Mouse (Mus musculus) forebrain, embryonic 12.5 days (tissue): ENCODE measurements around the gene Lag3. TPM values are rescaled to one million over a fixed set of nuclear protein-coding genes. Genes with fewer than 3 reads are reported as not detected.

Experiments
- ATAC-seq: fragments of 200-750 bp; cut with Nextera tagmentation; 2 replicates; pipeline ENCODE4 v1.8.0; 2017; ENCODE audit warnings: moderate TSS enrichment; ENCODE audit not compliant: low FRiP score
- H3K27ac ChIP-seq: fragments of 300-500 bp; sonication (generic); 2 replicates; pipeline ENCODE4 v1.5.1; 2016; ENCODE audit warnings: mild to moderate bottlenecking
- H3K27me3 ChIP-seq: fragments of 300-500 bp; sonication (generic); 2 replicates; pipeline ENCODE4 v1.6.1; 2016; ENCODE audit warnings: mild to moderate bottlenecking
- H3K36me3 ChIP-seq: fragments of 300-500 bp; sonication (generic); replicated peaks from 2 replicates; pipeline ENCODE4 v1.6.1; 2016; ENCODE audit warnings: mild to moderate bottlenecking
- H3K4me1 ChIP-seq: fragments of 300-500 bp; sonication (generic); 2 replicates; pipeline ENCODE4 v1.6.1; 2016
- H3K4me2 ChIP-seq: fragments of 300-500 bp; sonication (generic); 2 replicates; pipeline ENCODE4 v1.6.1; 2016; ENCODE audit warnings: mild to moderate bottlenecking, moderate library complexity
- H3K4me3 ChIP-seq: fragments of 300-500 bp; sonication (generic); replicated peaks from 2 replicates; pipeline ENCODE4 v1.5.1; 2016; ENCODE audit warnings: mild to moderate bottlenecking
- H3K9ac ChIP-seq: fragments of 300-500 bp; sonication (generic); 2 replicates; pipeline ENCODE4 v1.6.1; 2016; ENCODE audit warnings: mild to moderate bottlenecking
- H3K9me3 ChIP-seq: fragments of 300-500 bp; sonication (generic); 2 replicates; pipeline ENCODE4 v1.6.1; 2016
- WGBS: fragments of 180-500 bp; shearing (Covaris S2); methylation state at CpG from one replicate; pipeline ENCODE4 v1.1.7; 2016; 5-methylcytosine and 5-hydroxymethylcytosine counted together
- polyA plus RNA-seq: library from polyadenylated mRNA; unstranded; fragments of >200 nt; fragmentation: Nextera tagmentation; extraction: Ambion mirVana; gene quantifications from 2 replicates; pipeline ENCODE4 v1.2.1, GENCODE M21; 2016

Gene Lag3
- polyA plus RNA-seq, 1 experiment from 2014 or later, result 3.0 TPM

- no peaks in the 10 kb centered on the region for H3K9me3 ChIP-seq
- H3K27ac ChIP-seq, result no peak overlapping the region
- no peaks in the 10 kb centered on the region for H3K36me3 ChIP-seq
- peaks cover 19% of the 10 kb centered on the region for H3K27me3 ChIP-seq
- peaks cover 70% of the 10 kb centered on the region for H3K4me1 ChIP-seq
- peak overlapping the region; percentile 9; the same call in 1 of the 2 replicates for H3K9ac ChIP-seq
- peak overlapping the region; percentile 82; the same call in 1 of the 2 replicates for H3K4me2 ChIP-seq
- H3K4me3 ChIP-seq, result no peak overlapping the region
- no peak for ATAC-seq
- WGBS, result 78% methylated on average over 19 of the region's 19 CpGs
Observed at GRCm38 (mm10) chr6:124861266-124861665, 50.2 kb downstream of the Lag3 start.

DNA sequence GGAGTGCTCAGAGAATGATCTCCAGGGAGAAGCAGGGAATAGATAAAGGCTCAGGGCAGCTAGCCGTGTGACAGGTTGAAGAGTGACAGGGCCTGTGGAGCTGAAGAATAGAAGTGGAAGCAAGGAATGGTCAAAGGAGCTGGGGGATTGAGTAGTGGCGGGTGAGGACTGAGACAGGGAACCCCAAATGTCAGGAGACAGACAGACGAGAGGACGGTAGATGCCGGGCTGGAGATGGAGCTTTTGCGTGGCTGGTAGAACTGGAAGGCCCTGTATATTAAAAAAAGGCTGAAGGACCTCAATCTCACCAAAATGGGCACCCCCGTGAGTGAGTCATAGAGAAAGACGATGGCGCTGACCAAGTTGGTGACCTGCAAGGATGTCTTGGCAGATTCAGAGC is 51.0 kb downstream of the Lag3 start:
- no peak for ATAC-seq
- WGBS, result 81% methylated on average over 9 of the region's 9 CpGs
- Histone ChIP-seq H3K4me2 (no peak overlapping the region), H3K9me3 (no peaks in the 10 kb centered on the region), H3K27ac (peak overlapping the region; percentile 63; the same call in 1 of the 2 replicates), H3K4me3 (no peak overlapping the region), H3K9ac (peak overlapping the region; percentile 9), H3K27me3 (peaks cover 17% of the 10 kb centered on the region), H3K4me1 (peaks cover 72% of the 10 kb centered on the region), H3K36me3 (no peaks in the 10 kb centered on the region)

DNA sequence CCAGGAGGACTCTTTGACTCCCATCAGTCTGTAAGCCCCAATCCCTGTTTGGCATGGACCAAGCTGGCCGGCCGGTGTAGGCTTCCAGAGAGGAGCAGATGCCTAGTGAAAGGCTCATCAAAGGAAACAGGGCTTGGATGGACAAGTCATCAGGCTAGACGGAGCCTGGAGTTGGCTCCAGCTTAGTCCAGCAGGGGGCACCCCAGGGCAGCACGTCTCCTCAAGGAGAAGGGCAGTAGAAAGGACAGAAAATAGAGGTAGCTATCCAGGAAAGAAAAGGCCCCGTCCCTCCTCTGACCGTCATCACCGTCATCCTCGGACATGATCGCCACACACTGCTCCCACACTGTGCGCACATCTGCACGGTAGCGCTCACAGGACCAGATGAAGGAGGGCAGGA is 51.8 kb downstream of the Lag3 start:
- 0 out of 2 replicates have a peak, but pooled peaks cover 2% of the 10 kb centered on the region for H3K36me3 ChIP-seq
- 7% methylated on average over 12 of the region's 12 CpGs for WGBS
- H3K4me3 ChIP-seq, result no peak overlapping the region; the same call in 1 of the 2 replicates
- peak overlapping the region; percentile 63 for H3K27ac ChIP-seq
- H3K4me2 ChIP-seq, result peak overlapping the region; percentile 27
- H3K9ac ChIP-seq, result peak overlapping the region; percentile 48; the same call in 1 of the 2 replicates
- ATAC-seq, result no peak
- no peaks in the 10 kb centered on the region for H3K9me3 ChIP-seq
- H3K4me1 ChIP-seq, result peaks cover 67% of the 10 kb centered on the region
- H3K27me3 ChIP-seq, result peaks cover 17% of the 10 kb centered on the region

DNA sequence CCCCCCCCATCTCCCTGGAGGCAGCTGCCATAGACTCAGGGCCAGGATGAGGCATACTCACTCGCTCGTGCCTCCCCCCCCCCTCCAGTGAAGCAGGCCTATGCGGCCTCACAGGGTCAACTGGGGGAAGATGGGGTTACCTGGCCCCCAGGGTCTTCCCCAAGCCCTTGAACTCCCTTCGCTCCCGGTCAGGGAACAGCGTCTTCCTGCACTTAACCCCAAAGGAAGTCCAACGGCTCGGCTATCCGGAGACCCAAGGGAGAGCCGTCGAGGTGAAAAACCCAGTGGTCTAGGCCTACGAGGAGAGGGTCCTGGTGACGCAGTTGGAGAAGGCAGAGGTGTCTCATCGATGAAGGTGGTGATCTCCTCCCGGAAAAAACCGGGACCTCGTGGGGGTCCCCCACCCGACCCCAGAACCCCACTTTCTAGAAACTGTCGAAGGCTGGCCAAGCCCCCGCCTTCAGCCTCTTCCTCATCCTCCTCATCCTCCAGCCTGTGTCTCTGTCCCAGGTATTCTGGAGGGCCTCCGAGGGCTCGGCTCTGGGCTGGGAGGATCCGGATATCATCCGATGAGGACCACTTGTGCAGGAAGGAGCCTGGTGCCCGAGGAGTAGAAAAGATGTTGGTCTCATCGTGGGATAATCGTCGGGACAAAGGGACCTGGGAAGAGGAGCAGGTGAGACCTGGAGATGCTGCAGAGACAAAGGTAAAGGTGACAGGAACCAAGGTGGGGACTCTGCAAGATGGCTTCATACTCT is 52.8 kb downstream of the Lag3 start:
- WGBS, result 83% methylated on average over 28 of the region's 28 CpGs
- peaks cover 17% of the 10 kb centered on the region for H3K27me3 ChIP-seq
- 0 out of 2 replicates have a peak overlapping the region, but pooled peaks have one; percentile 91 for H3K9ac ChIP-seq
- no peak for ATAC-seq
- H3K4me2 ChIP-seq, result peak overlapping the region; percentile 80
- no peak overlapping the region for H3K4me3 ChIP-seq
- no peak overlapping the region for H3K27ac ChIP-seq
- no peaks in the 10 kb centered on the region for H3K9me3 ChIP-seq
- H3K36me3 ChIP-seq, result peaks cover 6% of the 10 kb centered on the region; the same call in 1 of the 2 replicates
- peaks cover 58% of the 10 kb centered on the region for H3K4me1 ChIP-seq

DNA sequence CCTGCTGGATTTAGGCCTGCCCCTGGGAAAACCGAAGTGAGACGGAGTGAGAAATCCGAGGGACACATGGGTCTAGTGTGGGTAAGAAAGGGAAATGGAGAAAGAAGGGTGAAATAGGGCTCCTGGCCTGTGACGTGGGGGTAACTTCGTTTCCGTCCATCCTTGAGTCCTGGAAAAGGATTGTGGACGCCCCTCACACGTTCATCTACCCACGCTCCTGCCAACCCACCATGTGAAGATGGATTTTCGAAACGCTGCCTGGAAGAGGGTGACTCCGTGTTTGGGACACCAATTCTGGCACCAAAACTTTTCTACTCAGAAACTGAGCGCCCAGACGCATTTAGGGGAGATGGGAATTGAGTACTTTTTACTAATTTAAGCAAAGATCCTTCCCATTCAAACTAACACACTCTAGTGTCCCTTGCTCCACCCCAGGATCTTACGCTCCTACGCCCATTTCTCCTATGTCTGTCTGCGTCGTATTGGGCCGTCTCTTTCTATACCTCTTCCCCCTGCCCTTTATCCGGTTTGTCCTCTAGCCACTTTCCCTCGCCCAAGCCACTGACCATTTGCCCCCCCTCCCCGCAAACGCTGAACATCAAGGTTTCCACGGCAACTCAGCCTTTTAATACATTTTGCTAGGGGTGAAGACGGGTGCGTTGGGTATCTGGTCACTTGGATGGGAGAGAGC is 53.5 kb downstream of the Lag3 start:
- Histone ChIP-seq H3K36me3 (peaks cover 10% of the 10 kb centered on the region; the same call in 1 of the 2 replicates), H3K9me3 (no peaks in the 10 kb centered on the region), H3K4me2 (peak overlapping the region; percentile 80), H3K4me3 (peak overlapping the region; percentile 78), H3K9ac (peak overlapping the region; percentile 91), H3K27ac (peak overlapping the region; percentile 97), H3K27me3 (peaks cover 17% of the 10 kb centered on the region), H3K4me1 (peaks cover 55% of the 10 kb centered on the region)
- WGBS, result 22% methylated on average over 26 of the region's 26 CpGs
- ATAC-seq, result no peak

- H3K4me2 ChIP-seq, result peak within 1 kb of the TSS; percentile 80
- peaks cover 47% of the 10 kb centered on the region for H3K4me1 ChIP-seq
- H3K9me3 ChIP-seq, result no peaks in the 10 kb centered on the region
- H3K36me3 ChIP-seq, result peaks cover 14% of the 10 kb centered on the region; the same call in 1 of the 2 replicates
- H3K27ac ChIP-seq, result peak within 1 kb of the TSS; percentile 97
- H3K9ac ChIP-seq, result peak within 1 kb of the TSS; percentile 91
- peak within 1 kb of the TSS; percentile 78 for H3K4me3 ChIP-seq
- under 1% methylated on average over 86 of the region's 86 CpGs for WGBS
- H3K27me3 ChIP-seq, result peaks cover 14% of the 10 kb centered on the region
- ATAC-seq, result peak; percentile 88
Observed at GRCm38 (mm10) chr6:124856916-124857839, 54.3 kb downstream of the Lag3 start, which contains the start of gene P3h3. P3h3 (minus strand) TSS chr6:124857752.

DNA sequence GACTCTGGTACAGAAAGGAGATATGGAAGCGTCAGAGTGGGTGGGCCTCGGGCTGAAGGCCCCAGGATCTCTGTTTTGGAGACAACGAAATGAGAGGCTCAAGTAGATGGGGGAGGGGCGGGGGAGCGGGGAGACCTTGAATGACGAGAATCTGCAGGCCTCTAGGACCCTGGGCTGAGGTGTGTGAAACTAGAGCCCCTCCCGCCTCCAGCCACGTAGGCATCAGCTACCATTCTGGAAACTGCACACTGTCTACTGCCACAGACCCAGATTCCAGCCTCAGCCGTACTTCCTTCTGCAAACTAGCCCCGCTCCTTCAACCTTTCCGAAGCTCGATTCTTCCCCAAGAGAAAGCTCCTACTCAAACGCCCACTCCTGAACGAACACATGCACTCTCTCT is 55.2 kb downstream of the Lag3 start:
- peak overlapping the region; percentile 97 for H3K27ac ChIP-seq
- H3K9ac ChIP-seq, result peak overlapping the region; percentile 91
- H3K4me3 ChIP-seq, result peak overlapping the region; percentile 78
- peak; percentile 55 for ATAC-seq
- 6% methylated on average over 14 of the region's 14 CpGs for WGBS
- H3K9me3 ChIP-seq, result no peaks in the 10 kb centered on the region
- H3K27me3 ChIP-seq, result peaks cover 14% of the 10 kb centered on the region
- peaks cover 39% of the 10 kb centered on the region for H3K4me1 ChIP-seq
- H3K4me2 ChIP-seq, result peak overlapping the region; percentile 80
- H3K36me3 ChIP-seq, result peaks cover 14% of the 10 kb centered on the region; the same call in 1 of the 2 replicates

DNA sequence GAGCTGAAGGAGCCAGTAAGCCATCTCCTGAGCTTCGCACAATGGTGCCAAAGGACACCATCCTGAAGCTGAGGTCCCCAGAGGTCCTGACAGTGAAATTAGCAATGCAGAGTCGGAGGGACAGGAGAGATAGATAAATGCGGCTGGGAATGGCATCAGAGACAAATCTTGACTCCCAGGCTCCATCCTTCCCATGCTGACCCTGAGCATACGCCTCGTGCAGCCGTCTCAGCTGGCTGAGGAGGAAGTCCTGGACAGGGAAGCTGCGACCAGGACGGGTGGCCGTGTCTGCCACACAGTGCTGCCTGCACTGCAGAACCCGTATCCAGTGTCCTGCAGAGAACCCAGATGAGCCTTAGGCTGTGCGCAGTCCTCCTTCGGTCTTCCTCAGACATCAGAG is 56.9 kb downstream of the Lag3 start:
- no peak overlapping the region for H3K9ac ChIP-seq
- H3K9me3 ChIP-seq, result no peaks in the 10 kb centered on the region
- H3K4me3 ChIP-seq, result no peak overlapping the region
- H3K36me3 ChIP-seq, result peaks cover 17% of the 10 kb centered on the region
- H3K4me1 ChIP-seq, result peaks cover 24% of the 10 kb centered on the region
- H3K27ac ChIP-seq, result peak overlapping the region; percentile 42; the same call in 1 of the 2 replicates
- no peak overlapping the region for H3K4me2 ChIP-seq
- ATAC-seq, result no peak
- WGBS, result 75% methylated on average over 12 of the region's 12 CpGs
- peaks cover 13% of the 10 kb centered on the region for H3K27me3 ChIP-seq

Other genes with a start within 250 kb of the Lag3 start
- 28.1 and 35.0 TPM in 2 replicates for gene Lpcat3, start 248.7 kb downstream of the Lag3 start, polyA plus RNA-seq
- gene Emg1, start 199.5 kb downstream of the Lag3 start, polyA plus RNA-seq, result 194 and 199 TPM in 2 replicates
- 330 and 338 TPM in 2 replicates for gene Phb2, start 199.4 kb downstream of the Lag3 start, polyA plus RNA-seq
- 5.4 and 6.1 TPM in 2 replicates for gene Ptpn6, start 173.0 kb downstream of the Lag3 start, polyA plus RNA-seq
- gene Grcc10, start 170.3 kb downstream of the Lag3 start, polyA plus RNA-seq, result 550 and 568 TPM in 2 replicates
- gene Gm45234, start 155.7 kb downstream of the Lag3 start, polyA plus RNA-seq, result not detected in 2 replicates
- gene Atn1, start 155.2 kb downstream of the Lag3 start, polyA plus RNA-seq, result 17.6 and 19.2 TPM in 2 replicates
- 10.5 and 10.6 TPM in 2 replicates for gene Eno2, start 142.0 kb downstream of the Lag3 start, polyA plus RNA-seq
- 3.3 and 4.0 TPM in 2 replicates for gene Lrrc23, start 132.0 kb downstream of the Lag3 start, polyA plus RNA-seq
- gene Spsb2, start 103.0 kb downstream of the Lag3 start, polyA plus RNA-seq, result 4.5 and 7.7 TPM in 2 replicates
- 559 and 592 TPM in 2 replicates for gene Tpi1, start 97.4 kb downstream of the Lag3 start, polyA plus RNA-seq
- gene Usp5, start 82.2 kb downstream of the Lag3 start, polyA plus RNA-seq, result 199 and 221 TPM in 2 replicates
- gene Cdca3, start 82.2 kb downstream of the Lag3 start, polyA plus RNA-seq, result 233 and 244 TPM in 2 replicates
- gene Gnb3, start 71.4 kb downstream of the Lag3 start, polyA plus RNA-seq, result 0.67 and 1.1 TPM in 2 replicates
- gene P3h3, start 54.0 kb downstream of the Lag3 start, polyA plus RNA-seq, result 15.0 and 19.8 TPM in 2 replicates
- 9.9 and 10.2 TPM in 2 replicates for gene Gpr162, start 47.7 kb downstream of the Lag3 start, polyA plus RNA-seq
- 0.12 and 0.14 TPM in 2 replicates for gene Cd4, start 23.5 kb downstream of the Lag3 start, polyA plus RNA-seq
- gene Ptms, start 8.4 kb upstream of the Lag3 start, polyA plus RNA-seq, result 516 and 526 TPM in 2 replicates
- 445 and 449 TPM in 2 replicates for gene Mlf2, start 19.7 kb upstream of the Lag3 start, polyA plus RNA-seq
- gene Cops7a, start 53.8 kb upstream of the Lag3 start, polyA plus RNA-seq, result 104 and 110 TPM in 2 replicates
- gene Pianp, start 85.0 kb upstream of the Lag3 start, polyA plus RNA-seq, result 6.9 and 8.2 TPM in 2 replicates
- 16.7 and 19.1 TPM in 2 replicates for gene Zfp384, start 97.4 kb upstream of the Lag3 start, polyA plus RNA-seq
- 163 and 164 TPM in 2 replicates for gene Ing4, start 128.1 kb upstream of the Lag3 start, polyA plus RNA-seq
- gene Acrbp, start 138.0 kb upstream of the Lag3 start, polyA plus RNA-seq, result 14.7 and 17.7 TPM in 2 replicates
- gene Lpar5, start 156.2 kb upstream of the Lag3 start, polyA plus RNA-seq, result 0.31 TPM in 1 of 2 replicates, not detected in the other
- gene Chd4, start 184.3 kb upstream of the Lag3 start, polyA plus RNA-seq, result 120 and 124 TPM in 2 replicates
- gene Nop2, start 220.2 kb upstream of the Lag3 start, polyA plus RNA-seq, result 62.9 and 63.6 TPM in 2 replicates
- gene Iffo1, start 233.5 kb upstream of the Lag3 start, polyA plus RNA-seq, result 15.9 and 16.0 TPM in 2 replicates